Mouse (Mus musculus): Measurements from ENCODE around the gene Anapc16. TPM values are rescaled to one million over a fixed set of nuclear protein-coding genes. Genes with fewer than 3 reads are reported as not detected.

Gene Anapc16
- polyA plus RNA-seq, 1 experiment from 2014 or later: 86.4 TPM

- Histone ChIP-seq H3K4me1 (replicated peaks; ENCODE audit: control insufficient read depth, insufficient read depth) (peaks cover 25% of the 10 kb centered on the region), H3K4me2 (replicated peaks; ENCODE audit: low read depth) (0 out of 2 replicates have a peak overlapping the region, but pooled peaks have one; percentile 29), H3K9me3 (ENCODE audit: control insufficient read depth, low read length) (no peaks in the 10 kb centered on the region), H3K27me3 (ENCODE audit: control insufficient read depth, insufficient read depth, low read length) (no peaks in the 10 kb centered on the region), H3K9ac (ENCODE audit: low read length) (peak overlapping the region; percentile 5; the same call in 1 of the 2 replicates), H3K36me3 (ENCODE audit: control insufficient read depth, insufficient read depth, low read length) (no peaks in the 10 kb centered on the region; the same call in 1 of the 2 replicates), H3K4me3 (ENCODE audit: low read depth, low read length) (no peak overlapping the region), H3K27ac (replicated peaks) (peak overlapping the region; percentile 88)
- 18% methylated on average over 11 of the region's 11 CpGs for WGBS
- ATAC-seq (ENCODE audit: low FRiP score, low TSS enrichment) (peak; percentile 85), DNase-seq (ENCODE audit: low spot score) (peak; percentile 89)
- TF ChIP-seq EP300 (optimal IDR thresholded peaks at IDR 0.05) (no peak), CTCF (IDR thresholded peaks at IDR 0.05; ENCODE audit: low read depth) (peak; percentile 41)
Measured at GRCm38 (mm10) chr10:59978873-59979743, 23.8 kb downstream of the Anapc16 start.

- DNase-seq (ENCODE audit: low spot score) (no peak), ATAC-seq (ENCODE audit: low FRiP score, low TSS enrichment) (no peak)
- H3K9ac ChIP-seq (ENCODE audit: low read length): peak overlapping the region; percentile 38; the same call in 1 of the 2 replicates
- no peaks in the 10 kb centered on the region for H3K27me3 ChIP-seq (ENCODE audit: control insufficient read depth, insufficient read depth, low read length)
- H3K4me2 ChIP-seq (replicated peaks; ENCODE audit: low read depth): 0 out of 2 replicates have a peak overlapping the region, but pooled peaks have one; percentile 29
- no peaks in the 10 kb centered on the region for H3K36me3 ChIP-seq (ENCODE audit: control insufficient read depth, insufficient read depth, low read length)
- 26% methylated on average over 2 of the region's 2 CpGs for WGBS
- peaks cover 30% of the 10 kb centered on the region for H3K4me1 ChIP-seq (replicated peaks; ENCODE audit: control insufficient read depth, insufficient read depth)
- no peak for TF ChIP-seq EP300 (optimal IDR thresholded peaks at IDR 0.05)
- TF ChIP-seq CTCF (IDR thresholded peaks at IDR 0.05; ENCODE audit: low read depth): no peak
- H3K27ac ChIP-seq (replicated peaks): peak overlapping the region; percentile 88
- no peak overlapping the region for H3K4me3 ChIP-seq (ENCODE audit: low read depth, low read length)
- H3K9me3 ChIP-seq (ENCODE audit: control insufficient read depth, low read length): no peaks in the 10 kb centered on the region
Measured at GRCm38 (mm10) chr10:59978401-59978800, 24.5 kb downstream of the Anapc16 start.

- no peak for TF ChIP-seq CTCF (IDR thresholded peaks at IDR 0.05; ENCODE audit: low read depth)
- no peak for TF ChIP-seq EP300 (optimal IDR thresholded peaks at IDR 0.05)
- Histone ChIP-seq H3K4me2 (replicated peaks; ENCODE audit: low read depth) (no peak overlapping the region), H3K9me3 (ENCODE audit: control insufficient read depth, low read length) (no peaks in the 10 kb centered on the region), H3K9ac (ENCODE audit: low read length) (no peak overlapping the region; the same call in 1 of the 2 replicates), H3K27ac (replicated peaks) (peak overlapping the region; percentile 88), H3K4me1 (replicated peaks; ENCODE audit: control insufficient read depth, insufficient read depth) (peaks cover 30% of the 10 kb centered on the region), H3K36me3 (ENCODE audit: control insufficient read depth, insufficient read depth, low read length) (no peaks in the 10 kb centered on the region), H3K4me3 (ENCODE audit: low read depth, low read length) (no peak overlapping the region), H3K27me3 (ENCODE audit: control insufficient read depth, insufficient read depth, low read length) (no peaks in the 10 kb centered on the region)
- WGBS: 82% methylated on average over 5 of the region's 5 CpGs
- no peak for DNase-seq (ENCODE audit: low spot score)
- ATAC-seq (ENCODE audit: low FRiP score, low TSS enrichment): no peak
Measured at GRCm38 (mm10) chr10:59977715-59978343, 25.1 kb downstream of the Anapc16 start.

GRCm38 (mm10) chr10:59977141-59977540, 25.8 kb downstream of the Anapc16 start:
- Histone ChIP-seq H3K36me3 (ENCODE audit: control insufficient read depth, insufficient read depth, low read length) (no peaks in the 10 kb centered on the region), H3K27me3 (ENCODE audit: control insufficient read depth, insufficient read depth, low read length) (no peaks in the 10 kb centered on the region), H3K9me3 (ENCODE audit: control insufficient read depth, low read length) (no peaks in the 10 kb centered on the region), H3K4me1 (replicated peaks; ENCODE audit: control insufficient read depth, insufficient read depth) (peaks cover 30% of the 10 kb centered on the region), H3K4me2 (replicated peaks; ENCODE audit: low read depth) (no peak overlapping the region), H3K4me3 (ENCODE audit: low read depth, low read length) (no peak overlapping the region), H3K9ac (ENCODE audit: low read length) (no peak overlapping the region), H3K27ac (replicated peaks) (no peak overlapping the region)
- WGBS: 54% methylated on average over 2 of the region's 4 CpGs
- TF ChIP-seq CTCF (IDR thresholded peaks at IDR 0.05; ENCODE audit: low read depth): no peak
- TF ChIP-seq EP300 (optimal IDR thresholded peaks at IDR 0.05): no peak
- ATAC-seq (ENCODE audit: low FRiP score, low TSS enrichment) (no peak), DNase-seq (ENCODE audit: low spot score) (no peak)

- no peak overlapping the region for H3K9ac ChIP-seq (ENCODE audit: low read length)
- H3K27ac ChIP-seq (replicated peaks): peak overlapping the region; percentile 81
- no peak overlapping the region for H3K4me3 ChIP-seq (ENCODE audit: low read depth, low read length)
- H3K4me1 ChIP-seq (replicated peaks; ENCODE audit: control insufficient read depth, insufficient read depth): peaks cover 40% of the 10 kb centered on the region
- no peaks in the 10 kb centered on the region for H3K36me3 ChIP-seq (ENCODE audit: control insufficient read depth, insufficient read depth, low read length)
- TF ChIP-seq CTCF (IDR thresholded peaks at IDR 0.05; ENCODE audit: low read depth) (no peak), EP300 (optimal IDR thresholded peaks at IDR 0.05) (no peak)
- H3K9me3 ChIP-seq (ENCODE audit: control insufficient read depth, low read length): no peaks in the 10 kb centered on the region
- H3K4me2 ChIP-seq (replicated peaks; ENCODE audit: low read depth): no peak overlapping the region
- DNase-seq (ENCODE audit: low spot score) (no peak), ATAC-seq (ENCODE audit: low FRiP score, low TSS enrichment) (no peak)
- H3K27me3 ChIP-seq (ENCODE audit: control insufficient read depth, insufficient read depth, low read length): no peaks in the 10 kb centered on the region
- 61% methylated on average over 3 of the region's 3 CpGs for WGBS
Measured at GRCm38 (mm10) chr10:59974786-59975185, 28.1 kb downstream of the Anapc16 start.

All from stomach, postnatal 0 days (tissue).